Mouse (Mus musculus): ENCODE data around the gene Ube2c. TPM values are rescaled to one million over a fixed set of nuclear protein-coding genes. Genes with fewer than 3 reads are reported as not detected.

Ube2c gene
- total RNA-seq (2023): 100 to 1,000 TPM; 109 to 112 TPM

GRCm38 (mm10) chr2:164769258-164770037 lies at the start of gene Ube2c:
Ube2c (plus strand) TSS chr2:164769898.

DNA sequence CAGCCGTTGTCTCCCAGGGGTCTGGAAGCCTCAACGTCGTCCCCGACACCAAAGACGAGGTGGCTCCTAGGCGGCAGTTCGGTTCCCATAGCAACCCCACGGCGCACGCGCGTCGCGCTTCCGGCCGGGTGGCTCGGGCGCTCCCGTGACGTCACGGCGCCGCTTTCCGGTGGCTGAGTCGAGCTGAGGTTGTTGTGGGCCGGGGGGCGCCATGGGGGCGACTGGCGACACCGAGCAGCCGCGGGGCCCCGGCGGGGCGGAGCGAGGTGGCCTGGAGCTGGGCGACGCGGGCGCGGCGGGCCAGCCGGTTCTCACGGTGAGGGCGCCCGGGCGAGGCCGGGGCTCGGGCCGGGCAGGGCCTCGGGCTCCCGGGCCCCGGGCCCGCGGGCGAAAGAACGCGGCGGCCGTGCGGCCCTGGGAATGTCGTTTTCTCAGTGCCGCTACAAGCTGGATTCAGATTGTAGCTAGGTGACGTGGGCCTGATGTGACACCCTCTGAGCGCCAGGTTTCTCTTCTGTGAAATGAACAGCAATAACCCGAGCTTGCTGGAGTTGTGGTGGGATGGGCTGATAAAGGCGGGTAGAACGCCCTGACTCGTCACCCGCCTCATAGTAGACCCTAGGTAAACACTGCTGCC lies 23.7 kb upstream of the Ube2c start, which contains the start of the genes Wfdc3 and Dnttip1:
Gene Wfdc3 (minus strand): TSS at position 89 of the 637 bp plus-strand sequence.
Gene Dnttip1 (plus strand): TSS at position 141 of the 637 bp plus-strand sequence.

DNA sequence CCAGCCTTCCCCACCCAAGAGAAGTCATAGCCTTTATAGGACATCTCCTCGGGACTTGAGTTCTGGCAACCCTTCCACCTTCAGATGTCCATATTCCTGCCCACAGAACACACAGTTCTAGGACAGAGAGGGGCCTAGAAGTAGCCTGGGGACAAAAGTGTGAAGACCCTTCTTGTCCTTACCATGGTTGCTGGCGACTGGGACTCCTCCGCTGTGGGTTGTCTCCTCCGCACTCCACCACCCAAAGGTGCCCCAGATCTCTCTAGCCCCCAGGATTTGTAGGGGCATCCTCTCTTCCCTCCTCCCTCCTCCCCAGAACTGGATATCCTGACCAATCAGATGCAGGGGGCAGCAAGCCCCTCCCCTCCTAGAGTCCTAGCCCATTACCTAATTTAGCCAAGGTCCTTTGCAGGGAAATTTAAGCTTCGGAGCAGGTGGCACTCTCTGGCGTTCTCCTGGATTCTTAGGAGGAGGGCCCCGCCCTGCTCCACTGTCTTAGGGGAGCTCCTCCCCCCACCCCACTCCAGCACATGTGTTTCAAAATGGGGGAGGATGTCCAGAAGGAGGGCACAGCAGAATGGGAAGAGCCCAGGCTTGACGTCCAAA lies 9.9 kb downstream of the Ube2c start, which contains the start of gene Tnnc2:
Gene Tnnc2 (minus strand): TSS at position 487 of the 606 bp plus-strand sequence.

GRCm38 (mm10) chr2:164785481-164786387 lies 16.0 kb downstream of the Ube2c start, which contains the start of gene Snx21:
Snx21 (plus strand) TSS chr2:164785823.

GRCm38 (mm10) chr2:164804533-164805331 lies 35.0 kb downstream of the Ube2c start, which contains the start of the genes Acot8 and Zswim3:
Acot8 (minus strand) TSS chr2:164804882.
Zswim3 (plus strand) TSS chr2:164805098.

GRCm38 (mm10) chr2:164822636-164823165 lies 53.0 kb downstream of the Ube2c start, which contains the start of gene Zswim1:
Zswim1 (plus strand) TSS chr2:164822686.

Other genes with a start within 250 kb of the Ube2c start
- gene Wfdc2, start 207.5 kb upstream of the Ube2c start, total RNA-seq (2023): not detected
- not detected for gene Spint3, start 196.4 kb upstream of the Ube2c start, total RNA-seq (2023)
- not detected for gene Wfdc6a, start 184.5 kb upstream of the Ube2c start, total RNA-seq (2023)
- gene Eppin, start 176.3 kb upstream of the Ube2c start, total RNA-seq (2023): not detected
- gene Wfdc6b, start 156.4 kb upstream of the Ube2c start, total RNA-seq (2023): not detected
- not detected for gene Wfdc8, start 156.3 kb upstream of the Ube2c start, total RNA-seq (2023)
- not detected for gene Wfdc16, start 131.1 kb upstream of the Ube2c start, total RNA-seq (2023)
- gene Wfdc10, start 113.9 kb upstream of the Ube2c start, total RNA-seq (2023): 10 to 100 TPM in 1 of 2 experiments, 1 to 10 TPM in 1; 8.8 to 13.0 TPM
- not detected for gene Wfdc9, start 113.3 kb upstream of the Ube2c start, total RNA-seq (2023)
- not detected for gene Wfdc11, start 95.8 kb upstream of the Ube2c start, total RNA-seq (2023)
- gene Wfdc13, start 84.8 kb upstream of the Ube2c start, total RNA-seq (2023): not detected
- gene Spint4, start 71.4 kb upstream of the Ube2c start, total RNA-seq (2023): not detected
- not detected for gene Spint5, start 54.6 kb upstream of the Ube2c start, total RNA-seq (2023)
- not detected for gene Wfdc3, start 24.0 kb upstream of the Ube2c start, total RNA-seq (2023)
- gene Dnttip1, start 23.9 kb upstream of the Ube2c start, total RNA-seq (2023): 10 to 100 TPM; 32.0 to 40.8 TPM
- not detected for gene Tnnc2, start 10.1 kb downstream of the Ube2c start, total RNA-seq (2023)
- gene Snx21, start 15.9 kb downstream of the Ube2c start, total RNA-seq (2023): 1 to 10 TPM; 2.9 to 3.7 TPM
- gene Acot8, start 35.0 kb downstream of the Ube2c start, total RNA-seq (2023): 10 to 100 TPM; 47.9 to 53.1 TPM
- gene Zswim3, start 35.2 kb downstream of the Ube2c start, total RNA-seq (2023): 1 to 10 TPM; 3.1 to 3.2 TPM
- gene Zswim1, start 52.8 kb downstream of the Ube2c start, total RNA-seq (2023): 1 to 10 TPM; 3.2 to 5.0 TPM
- not detected for gene Spata25, start 58.6 kb downstream of the Ube2c start, total RNA-seq (2023)
- gene Ctsa, start 63.0 kb downstream of the Ube2c start, total RNA-seq (2023): 100 to 1,000 TPM; 141 to 211 TPM
- gene Neurl2, start 63.6 kb downstream of the Ube2c start, total RNA-seq (2023): 1 to 10 TPM; 1.7 to 3.7 TPM
- 1 to 10 TPM; 5.4 to 5.7 TPM for gene Pltp, start 87.8 kb downstream of the Ube2c start, total RNA-seq (2023)
- gene Pcif1, start 109.4 kb downstream of the Ube2c start, total RNA-seq (2023): 10 to 100 TPM; 55.4 to 63.3 TPM
- gene Zfp335, start 141.9 kb downstream of the Ube2c start, total RNA-seq (2023): 10 to 100 TPM; 31.0 TPM
- 1,000 to 10,000 TPM; 1,995 to 2,087 TPM for gene Mmp9, start 170.9 kb downstream of the Ube2c start, total RNA-seq (2023)
- gene Slc12a5, start 190.9 kb downstream of the Ube2c start, total RNA-seq (2023): 1 to 10 TPM; 5.8 to 7.0 TPM

Measured in neutrophil, adult 59 days (primary cell).